Mouse (Mus musculus): ENCODE results near the gene 4921517D22Rik.

DNA sequence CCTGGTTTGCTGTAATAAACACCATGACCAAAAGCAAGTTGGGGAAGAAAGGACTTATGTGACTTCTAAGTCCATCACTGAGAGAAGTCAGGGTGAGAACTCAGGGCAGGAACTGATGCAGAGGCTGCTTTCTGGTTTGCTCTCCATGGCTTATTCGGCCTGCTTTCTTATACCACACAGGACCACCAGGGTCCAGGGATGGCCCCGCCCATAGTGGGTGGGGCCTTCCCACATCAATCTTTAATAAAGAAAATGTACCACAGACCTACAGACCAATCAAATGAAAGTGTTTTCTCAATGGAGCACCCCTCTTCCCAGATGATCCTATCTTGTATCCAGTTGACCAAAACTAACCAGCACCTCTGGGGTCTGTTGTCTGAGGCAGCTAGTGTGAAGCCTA, 22.4 kb downstream of the 4921517D22Rik start:
- no peak for TF ChIP-seq HCFC1 (IDR thresholded peaks at IDR 0.05; ENCODE audit: borderline replicate concordance, insufficient read depth, low read length)
- no peak for TF ChIP-seq MAFK (IDR thresholded peaks at IDR 0.05; ENCODE audit: insufficient read depth, low read depth, low read length)
- no peak for TF ChIP-seq ZNF384 (IDR thresholded peaks at IDR 0.05; ENCODE audit: low read depth, low read length)
- TF ChIP-seq CHD2 (IDR thresholded peaks at IDR 0.05; ENCODE audit: low read depth, low read length): no peak

All from ES-E14 (cell line).